Mouse (Mus musculus) left cerebral cortex, adult 18-20 months (tissue): ENCODE measurements around the gene Slc25a48. TPM values are rescaled to one million over a fixed set of nuclear protein-coding genes. Genes with fewer than 3 reads are reported as not detected.
A peak's percentile ranks its signal among the peaks of the same experiment; 100 is the strongest.

Experiments used
- DNase-seq, 2 experiments: peaks; one replicate each; pipeline ENCODE4 v3.0.0; 2021 to 2022; ENCODE audit warnings: low spot score in 2 of 2, mixed read lengths in 1 of 2
- total RNA-seq, 2 experiments: library from RNA; stranded (reverse); gene quantifications; 2 replicates each; pipeline ENCODE4 v1.2.3; 2021

Slc25a48 gene
- total RNA-seq, 2 experiments from 2014 or later = 0.23 TPM; not detected in 1

DNA sequence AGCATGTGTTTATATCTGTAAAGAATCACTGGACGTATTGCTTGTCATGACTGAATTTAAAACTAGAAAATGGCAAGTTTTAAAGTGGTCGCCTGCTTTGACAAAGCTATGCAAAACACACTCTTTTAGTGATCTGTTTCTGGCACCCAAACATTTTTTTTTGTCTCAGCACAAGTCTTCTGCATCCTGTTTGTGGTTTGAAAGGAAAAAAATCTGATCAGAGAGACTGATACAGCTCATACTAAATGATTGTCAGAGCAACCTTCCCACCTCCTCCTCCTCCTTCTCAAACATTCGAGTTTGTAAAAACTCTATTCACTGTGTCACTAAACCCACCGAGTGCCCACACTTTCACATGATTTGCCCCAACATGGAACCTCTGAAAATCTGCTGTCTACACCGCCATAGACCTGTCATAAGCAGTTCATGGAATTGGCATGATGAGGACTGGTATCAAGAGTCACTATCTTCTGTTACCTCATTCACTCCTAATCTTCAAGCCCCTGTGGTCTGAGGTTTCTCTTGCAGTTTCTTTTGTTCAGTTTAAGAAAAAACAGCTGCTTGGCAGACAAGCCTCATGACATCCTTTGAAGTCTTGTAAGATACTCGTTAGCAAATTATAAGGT, 68.8 kb downstream of the Slc25a48 start:
- no peak for DNase-seq

GRCm38 (mm10) chr13:56509796-56510195, 71.6 kb downstream of the Slc25a48 start:
- no peak for DNase-seq

DNA sequence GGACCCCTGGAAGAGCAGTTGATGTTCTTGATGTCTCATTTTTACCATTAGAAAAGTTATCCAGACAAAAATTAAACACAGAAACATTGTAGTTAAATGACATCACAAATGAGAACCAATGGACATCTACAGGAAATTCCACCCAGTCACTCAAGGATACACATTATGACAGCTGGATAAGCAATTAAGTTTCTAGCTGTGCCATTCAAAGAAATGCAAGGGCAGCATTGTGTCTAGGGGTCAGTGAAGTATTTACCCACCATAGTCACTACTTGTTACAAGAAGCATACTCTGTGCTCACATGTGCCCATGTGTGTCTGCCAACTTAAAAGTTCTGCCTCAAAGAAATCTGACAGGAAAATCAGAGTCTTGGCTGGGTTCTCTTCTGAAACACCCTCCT, 75.4 kb downstream of the Slc25a48 start:
- DNase-seq = no peak

GRCm38 (mm10) chr13:56516311-56516710, 78.2 kb downstream of the Slc25a48 start:
- DNase-seq = no peak

GRCm38 (mm10) chr13:56516816-56517215, 78.7 kb downstream of the Slc25a48 start:
- no peak for DNase-seq

DNA sequence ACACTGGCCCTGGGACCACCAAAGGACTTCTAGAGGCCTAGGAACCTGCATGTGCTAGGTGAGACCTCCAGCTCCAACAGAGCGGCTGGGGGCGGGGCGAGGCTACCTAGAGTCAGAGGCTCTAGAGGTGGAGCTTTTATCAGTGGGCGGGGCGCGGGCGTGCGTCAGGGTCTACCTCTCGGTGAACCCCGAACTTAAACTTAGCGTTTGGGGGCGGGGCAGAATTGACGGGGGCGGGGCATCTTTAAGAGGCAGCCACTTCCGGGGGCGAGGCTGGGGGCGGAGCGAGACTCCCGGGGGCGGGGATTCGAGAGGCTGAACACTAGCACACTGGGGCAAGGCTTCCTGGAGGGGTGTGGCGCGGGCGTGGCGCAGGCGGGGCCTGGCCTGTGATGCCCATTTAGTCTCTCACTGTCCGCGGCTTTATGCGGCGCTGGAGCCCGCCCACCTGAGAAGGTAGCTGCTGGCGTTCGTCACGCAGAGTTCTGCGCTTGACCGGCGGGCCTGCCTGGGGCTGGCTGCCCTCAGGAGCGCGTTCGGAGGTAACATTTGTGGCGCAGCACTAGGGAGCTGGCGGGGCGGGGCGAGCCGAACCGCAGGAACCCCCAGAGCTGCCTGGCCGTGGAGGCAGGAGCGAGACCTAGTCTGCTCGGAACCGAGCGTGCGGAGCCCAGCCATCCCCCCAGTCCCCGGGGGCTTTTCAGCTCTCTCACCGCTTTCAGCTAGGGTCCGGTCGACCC, 84.1 kb downstream of the Slc25a48 start, which contains the start of gene Fbxl21:
Fbxl21 (plus strand) TSS at position 392 of the 740 bp plus-strand sequence.
- peak; percentile 89 to 95 for DNase-seq

- no peak for DNase-seq
Measured at GRCm38 (mm10) chr13:56522821-56523167, 84.6 kb downstream of the Slc25a48 start.

Other genes starting within 250 kb of the Slc25a48 start
- gene Neurog1, start 186.2 kb upstream of the Slc25a48 start, total RNA-seq = under 1 TPM in 1 of 2 experiments, not detected in 1; 0.35 TPM
- 100 to 1,000 TPM; 140 to 160 TPM for gene Cxcl14, start 141.8 kb upstream of the Slc25a48 start, total RNA-seq
- gene Gm3045, start 11.8 kb upstream of the Slc25a48 start, total RNA-seq = not detected
- gene Il9, start 43.9 kb downstream of the Slc25a48 start, total RNA-seq = not detected
- 10 to 100 TPM; 10.5 to 10.6 TPM for gene Fbxl21, start 84.1 kb downstream of the Slc25a48 start, total RNA-seq
- not detected for gene Lect2, start 110.1 kb downstream of the Slc25a48 start, total RNA-seq
- gene Tgfbi, start 171.2 kb downstream of the Slc25a48 start, total RNA-seq = 1 to 10 TPM; 3.4 to 4.0 TPM